Mouse (Mus musculus): ENCODE results near the gene Cav1. TPM values are rescaled to one million over a fixed set of nuclear protein-coding genes. Genes with fewer than 3 reads are reported as not detected.

Gene Cav1
- polyA plus RNA-seq, 1 experiment from 2014 or later = 69.2 TPM

DNA sequence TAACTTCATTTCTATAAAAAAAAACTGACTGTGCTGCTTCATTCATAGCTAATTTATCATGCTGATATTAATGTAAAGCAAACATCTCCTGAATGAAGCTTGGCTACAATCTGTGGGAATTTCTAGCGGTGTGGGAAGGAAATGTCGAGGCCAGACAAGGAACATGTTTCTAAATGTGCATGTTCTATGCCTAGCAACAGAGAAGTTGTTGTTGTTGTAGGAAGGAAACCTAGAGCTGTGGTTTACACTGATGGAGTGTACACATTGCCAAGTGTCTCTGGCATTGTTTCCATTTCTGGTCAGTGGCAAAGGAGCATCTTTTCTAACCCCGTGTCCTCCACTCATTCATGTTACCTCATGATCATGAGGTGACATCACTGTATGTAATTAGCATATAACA, 23.7 kb downstream of the Cav1 start:
- Histone ChIP-seq H3K9me3 (replicated peaks; ENCODE audit: control insufficient read depth, low read length) (no peaks in the 10 kb centered on the region), H3K27ac (ENCODE audit: low read depth, low read length) (no peak overlapping the region), H3K4me2 (no peak overlapping the region), H3K36me3 (ENCODE audit: control insufficient read depth, insufficient read depth, low read length) (no peaks in the 10 kb centered on the region), H3K4me3 (ENCODE audit: low read depth, low read length) (no peak overlapping the region), H3K27me3 (ENCODE audit: control insufficient read depth, insufficient read depth, low read length) (no peaks in the 10 kb centered on the region), H3K4me1 (ENCODE audit: control insufficient read depth, insufficient read depth, low read length) (0 out of 2 replicates have a peak, but pooled peaks cover 5% of the 10 kb centered on the region), H3K9ac (ENCODE audit: low read depth, low read length) (no peak overlapping the region)
- 79% methylated on average over 3 of the region's 3 CpGs for WGBS (ENCODE audit: insufficient replicate concordance)
- ATAC-seq (replicated peaks; ENCODE audit: insufficient number of reproducible peaks, low FRiP score, low TSS enrichment) = no peak

DNA sequence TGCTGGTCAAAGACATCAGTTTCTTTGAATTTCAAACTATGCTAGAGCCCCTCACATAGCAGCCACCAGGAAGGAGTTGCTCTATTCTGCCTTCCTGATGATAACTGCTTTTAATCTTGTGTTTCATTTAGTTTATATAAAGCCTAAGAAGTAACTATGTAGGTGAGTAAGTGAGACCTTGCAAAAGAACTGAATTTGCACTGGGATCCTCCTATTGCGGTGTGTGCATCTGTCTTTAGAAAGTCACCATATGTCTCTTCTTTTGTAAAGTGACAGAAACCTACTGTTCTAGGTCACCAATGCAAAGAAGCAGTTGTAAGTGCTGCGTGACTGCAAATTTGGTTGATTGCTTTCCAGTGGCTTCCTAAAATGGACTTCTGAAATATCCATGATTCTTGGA, 31.6 kb downstream of the Cav1 start:
- Histone ChIP-seq H3K27ac (ENCODE audit: low read depth, low read length) (no peak overlapping the region), H3K4me1 (ENCODE audit: control insufficient read depth, insufficient read depth, low read length) (no peaks in the 10 kb centered on the region), H3K36me3 (ENCODE audit: control insufficient read depth, insufficient read depth, low read length) (no peaks in the 10 kb centered on the region), H3K27me3 (ENCODE audit: control insufficient read depth, insufficient read depth, low read length) (no peaks in the 10 kb centered on the region), H3K4me3 (ENCODE audit: low read depth, low read length) (no peak overlapping the region), H3K9me3 (replicated peaks; ENCODE audit: control insufficient read depth, low read length) (no peaks in the 10 kb centered on the region), H3K4me2 (no peak overlapping the region), H3K9ac (ENCODE audit: low read depth, low read length) (no peak overlapping the region)
- no peak for ATAC-seq (replicated peaks; ENCODE audit: insufficient number of reproducible peaks, low FRiP score, low TSS enrichment)
- WGBS (ENCODE audit: insufficient replicate concordance) = 84% methylated on average over 2 of the region's 2 CpGs

DNA sequence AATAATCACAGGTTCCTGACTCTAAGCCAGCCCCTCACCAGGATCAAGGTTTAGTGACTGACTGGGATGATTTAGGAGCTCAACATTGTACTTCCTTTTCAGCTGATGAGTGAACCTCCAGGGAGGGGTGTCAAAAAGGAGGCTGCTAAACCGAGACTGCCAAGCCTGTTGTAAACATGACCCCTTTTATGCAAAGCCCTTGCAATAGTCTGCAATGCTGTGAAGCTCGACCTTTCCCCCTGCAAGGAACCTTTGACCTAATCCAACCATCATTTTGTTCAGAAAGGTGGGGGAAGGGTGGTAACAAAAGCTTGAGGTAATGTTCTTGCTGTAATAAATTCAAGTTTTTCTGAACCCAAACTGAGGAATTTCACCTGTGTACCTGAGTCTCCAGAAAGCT, 34.3 kb downstream of the Cav1 start:
- H3K9ac ChIP-seq (ENCODE audit: low read depth, low read length) = no peak overlapping the region
- H3K27me3 ChIP-seq (ENCODE audit: control insufficient read depth, insufficient read depth, low read length) = no peaks in the 10 kb centered on the region
- no peak overlapping the region for H3K4me3 ChIP-seq (ENCODE audit: low read depth, low read length)
- 23% methylated on average over 2 of the region's 2 CpGs for WGBS (ENCODE audit: insufficient replicate concordance)
- no peaks in the 10 kb centered on the region for H3K4me1 ChIP-seq (ENCODE audit: control insufficient read depth, insufficient read depth, low read length)
- H3K4me2 ChIP-seq = no peak overlapping the region
- ATAC-seq (replicated peaks; ENCODE audit: insufficient number of reproducible peaks, low FRiP score, low TSS enrichment) = no peak
- H3K27ac ChIP-seq (ENCODE audit: low read depth, low read length) = no peak overlapping the region
- no peaks in the 10 kb centered on the region for H3K36me3 ChIP-seq (ENCODE audit: control insufficient read depth, insufficient read depth, low read length)
- no peaks in the 10 kb centered on the region for H3K9me3 ChIP-seq (replicated peaks; ENCODE audit: control insufficient read depth, low read length)

DNA sequence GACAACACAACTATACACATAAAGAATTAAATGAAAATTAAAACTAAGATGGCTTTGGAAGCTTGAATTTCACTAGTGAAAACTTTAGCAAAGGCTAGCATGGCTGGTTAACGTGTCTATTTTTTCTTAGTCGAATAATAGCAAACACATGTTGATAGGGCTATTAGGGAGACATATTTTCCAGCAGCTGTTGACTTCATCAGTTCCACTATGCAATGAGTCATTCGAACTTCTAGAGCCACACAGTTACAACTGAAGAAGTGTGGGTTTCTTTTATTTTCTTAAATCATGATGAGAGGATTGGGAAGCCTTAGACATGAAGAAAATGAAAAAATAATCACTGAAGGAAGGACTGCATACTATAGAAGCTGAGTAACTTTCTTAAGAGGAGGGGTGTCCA, 41.9 kb downstream of the Cav1 start:
- no peaks in the 10 kb centered on the region for H3K27me3 ChIP-seq (ENCODE audit: control insufficient read depth, insufficient read depth, low read length)
- no peak overlapping the region for H3K4me2 ChIP-seq
- H3K36me3 ChIP-seq (ENCODE audit: control insufficient read depth, insufficient read depth, low read length) = no peaks in the 10 kb centered on the region
- no peak overlapping the region for H3K27ac ChIP-seq (ENCODE audit: low read depth, low read length)
- WGBS (ENCODE audit: insufficient replicate concordance) = 72% methylated on average over 3 of the region's 3 CpGs
- no peaks in the 10 kb centered on the region for H3K9me3 ChIP-seq (replicated peaks; ENCODE audit: control insufficient read depth, low read length)
- ATAC-seq (replicated peaks; ENCODE audit: insufficient number of reproducible peaks, low FRiP score, low TSS enrichment) = no peak
- H3K4me1 ChIP-seq (ENCODE audit: control insufficient read depth, insufficient read depth, low read length) = no peaks in the 10 kb centered on the region
- no peak overlapping the region for H3K4me3 ChIP-seq (ENCODE audit: low read depth, low read length)
- no peak overlapping the region for H3K9ac ChIP-seq (ENCODE audit: low read depth, low read length)

DNA sequence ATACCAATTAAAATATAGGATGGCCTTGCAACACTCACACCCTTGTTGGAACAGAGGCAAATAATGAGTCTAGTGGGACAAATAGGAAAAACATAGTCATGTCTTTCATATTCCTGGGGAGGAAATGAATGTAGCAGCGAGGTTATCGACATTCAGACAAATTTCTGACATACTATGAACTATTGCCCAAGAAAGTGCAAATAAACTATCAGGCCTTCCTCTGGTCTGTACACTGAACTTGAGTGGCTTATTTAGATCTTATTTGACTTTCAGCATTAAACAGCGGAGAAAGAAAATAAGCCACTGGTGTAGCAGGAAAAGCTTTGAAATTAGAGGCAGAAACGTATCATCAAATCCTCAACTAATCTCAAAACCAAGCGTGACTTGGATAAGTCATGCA, 44.7 kb downstream of the Cav1 start:
- Histone ChIP-seq H3K27ac (ENCODE audit: low read depth, low read length) (no peak overlapping the region), H3K4me2 (no peak overlapping the region), H3K27me3 (ENCODE audit: control insufficient read depth, insufficient read depth, low read length) (no peaks in the 10 kb centered on the region), H3K4me3 (ENCODE audit: low read depth, low read length) (no peak overlapping the region), H3K9ac (ENCODE audit: low read depth, low read length) (no peak overlapping the region), H3K4me1 (ENCODE audit: control insufficient read depth, insufficient read depth, low read length) (no peaks in the 10 kb centered on the region), H3K9me3 (replicated peaks; ENCODE audit: control insufficient read depth, low read length) (no peaks in the 10 kb centered on the region), H3K36me3 (ENCODE audit: control insufficient read depth, insufficient read depth, low read length) (no peaks in the 10 kb centered on the region)
- ATAC-seq (replicated peaks; ENCODE audit: insufficient number of reproducible peaks, low FRiP score, low TSS enrichment) = no peak
- WGBS (ENCODE audit: insufficient replicate concordance) = 82% methylated on average over 5 of the region's 5 CpGs

DNA sequence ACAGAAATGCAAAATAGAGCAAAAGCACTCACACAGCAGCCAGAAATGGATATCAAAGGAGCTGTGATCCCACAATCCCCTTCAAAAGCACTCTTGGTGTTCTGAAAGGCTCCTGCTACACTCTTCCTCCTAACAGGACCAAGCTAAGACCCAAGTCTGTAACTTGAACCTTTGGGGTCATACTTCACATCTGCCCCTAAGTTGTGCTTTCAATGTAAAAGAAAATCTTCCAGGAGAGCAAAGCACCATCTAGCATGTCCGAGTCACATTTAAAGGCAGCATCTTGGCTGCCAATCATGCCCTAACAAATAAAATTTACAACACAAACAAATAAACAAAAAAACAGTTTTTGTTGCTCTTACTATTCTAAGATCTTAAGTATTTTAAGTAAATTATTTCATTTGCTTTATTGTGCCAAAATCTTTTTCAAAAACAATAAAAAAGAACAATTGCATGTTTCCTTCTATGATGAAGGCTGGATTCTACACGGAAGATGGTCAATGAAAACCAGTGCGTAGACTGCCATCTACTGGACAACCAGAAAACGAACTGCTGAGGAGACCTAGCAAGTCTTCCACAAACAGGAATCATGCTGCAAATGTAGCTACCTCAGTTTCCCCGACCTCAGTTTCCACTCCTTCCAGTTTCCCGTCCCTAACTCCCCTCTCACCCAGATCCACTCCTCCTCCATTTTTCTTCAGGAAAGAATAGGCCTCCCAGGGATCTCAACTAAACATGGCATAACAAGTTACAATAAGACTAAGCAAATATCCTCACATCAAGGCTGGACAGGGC, 53.0 kb downstream of the Cav1 start:
- Histone ChIP-seq H3K27me3 (ENCODE audit: control insufficient read depth, insufficient read depth, low read length) (no peaks in the 10 kb centered on the region), H3K9ac (ENCODE audit: low read depth, low read length) (no peak overlapping the region), H3K4me1 (ENCODE audit: control insufficient read depth, insufficient read depth, low read length) (no peaks in the 10 kb centered on the region), H3K9me3 (replicated peaks; ENCODE audit: control insufficient read depth, low read length) (no peaks in the 10 kb centered on the region), H3K27ac (ENCODE audit: low read depth, low read length) (no peak overlapping the region), H3K4me2 (no peak overlapping the region), H3K4me3 (ENCODE audit: low read depth, low read length) (no peak overlapping the region), H3K36me3 (ENCODE audit: control insufficient read depth, insufficient read depth, low read length) (no peaks in the 10 kb centered on the region)
- 18% methylated on average over 6 of the region's 6 CpGs for WGBS (ENCODE audit: insufficient replicate concordance)
- ATAC-seq (replicated peaks; ENCODE audit: insufficient number of reproducible peaks, low FRiP score, low TSS enrichment) = no peak

DNA sequence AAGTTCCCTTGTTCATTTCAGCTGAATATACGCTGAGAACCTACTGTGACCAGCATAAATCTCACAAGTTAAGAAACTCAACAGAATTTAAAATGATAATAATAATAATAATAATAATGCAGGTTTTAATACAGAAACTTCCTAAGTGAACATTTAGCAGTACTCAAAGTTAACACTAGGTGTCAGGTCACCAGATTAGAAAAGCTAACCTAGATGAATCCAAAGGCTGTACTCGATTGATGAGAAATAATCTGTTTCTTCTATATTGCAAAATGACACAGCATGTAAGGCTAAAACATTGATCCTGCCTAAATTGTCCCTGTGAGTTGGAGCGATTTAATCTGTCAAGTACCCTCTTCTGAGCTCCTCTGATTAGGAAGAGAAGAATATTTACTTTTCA, 56.6 kb downstream of the Cav1 start:
- Histone ChIP-seq H3K27me3 (ENCODE audit: control insufficient read depth, insufficient read depth, low read length) (no peaks in the 10 kb centered on the region), H3K9me3 (replicated peaks; ENCODE audit: control insufficient read depth, low read length) (no peaks in the 10 kb centered on the region), H3K4me2 (no peak overlapping the region), H3K27ac (ENCODE audit: low read depth, low read length) (no peak overlapping the region), H3K4me3 (ENCODE audit: low read depth, low read length) (no peak overlapping the region), H3K9ac (ENCODE audit: low read depth, low read length) (no peak overlapping the region), H3K36me3 (ENCODE audit: control insufficient read depth, insufficient read depth, low read length) (no peaks in the 10 kb centered on the region), H3K4me1 (ENCODE audit: control insufficient read depth, insufficient read depth, low read length) (no peaks in the 10 kb centered on the region)
- WGBS (ENCODE audit: insufficient replicate concordance) = 40% methylated on average over 3 of the region's 3 CpGs
- no peak for ATAC-seq (replicated peaks; ENCODE audit: insufficient number of reproducible peaks, low FRiP score, low TSS enrichment)

DNA sequence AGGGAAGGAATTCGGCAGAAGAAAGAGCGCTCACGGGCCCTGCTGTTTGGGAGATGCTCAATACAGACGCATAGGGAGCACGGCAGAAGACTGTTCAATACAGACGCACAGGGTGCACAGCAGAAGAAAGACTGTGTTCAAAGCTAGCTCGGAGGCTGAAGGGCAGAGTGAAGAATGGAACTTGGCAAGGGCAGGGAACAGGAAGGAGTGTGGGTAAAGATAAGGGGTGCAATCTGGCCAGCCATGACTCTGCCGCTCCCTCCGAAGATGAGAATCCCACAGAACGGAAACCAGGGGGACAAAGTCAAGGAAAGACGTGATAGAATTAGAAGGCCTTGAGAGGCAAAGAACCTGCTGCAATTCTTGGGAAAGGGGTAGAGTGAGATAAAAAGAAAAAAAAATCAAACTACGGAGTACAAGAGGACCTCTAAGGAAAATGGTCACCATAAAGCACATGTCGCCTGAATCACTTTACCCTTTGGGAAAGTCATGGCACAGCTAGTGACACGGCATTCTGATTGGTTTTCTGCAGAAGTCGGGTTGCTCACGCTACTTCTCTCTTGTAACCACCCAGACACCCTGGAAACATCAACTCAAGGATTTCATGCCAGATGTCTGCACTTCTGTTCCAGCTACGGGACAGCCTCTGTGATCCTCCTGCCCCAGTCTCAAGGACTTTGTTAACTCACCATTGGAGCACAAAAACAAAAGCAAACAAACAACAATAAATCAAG, 57.5 kb downstream of the Cav1 start:
- Histone ChIP-seq H3K9ac (ENCODE audit: low read depth, low read length) (no peak overlapping the region), H3K4me2 (no peak overlapping the region), H3K27ac (ENCODE audit: low read depth, low read length) (no peak overlapping the region), H3K36me3 (ENCODE audit: control insufficient read depth, insufficient read depth, low read length) (no peaks in the 10 kb centered on the region), H3K4me1 (ENCODE audit: control insufficient read depth, insufficient read depth, low read length) (no peaks in the 10 kb centered on the region), H3K9me3 (replicated peaks; ENCODE audit: control insufficient read depth, low read length) (no peaks in the 10 kb centered on the region), H3K4me3 (ENCODE audit: low read depth, low read length) (no peak overlapping the region), H3K27me3 (ENCODE audit: control insufficient read depth, insufficient read depth, low read length) (no peaks in the 10 kb centered on the region)
- 62% methylated on average over 17 of the region's 17 CpGs for WGBS (ENCODE audit: insufficient replicate concordance)
- ATAC-seq (replicated peaks; ENCODE audit: insufficient number of reproducible peaks, low FRiP score, low TSS enrichment) = no peak; the same call in 1 of the 2 replicates
